Mouse (Mus musculus) liver, embryonic 14.5 days (tissue): ENCODE data around the gene Slc44a1.

ENCODE experiments used
- CTCF ChIP-seq: IDR thresholded peaks from 2 replicates; pipeline ENCODE4 v1.5.1; 2016; ENCODE audit warnings: antibody characterized with exemption, low read depth, control low read depth
- EP300 ChIP-seq: IDR thresholded peaks from 2 replicates; pipeline ENCODE4 v1.6.1; 2016; ENCODE audit warnings: antibody characterized with exemption, low read depth

GRCm38 (mm10) chr4:53414031-53414797 lies 26.0 kb upstream of the Slc44a1 start:
- TF ChIP-seq CTCF (no peak), EP300 (no peak)
